Mouse (Mus musculus) layer of hippocampus, postnatal 10 days (tissue): ENCODE results near the gene Gm43951. TPM values are rescaled to one million over a fixed set of nuclear protein-coding genes. Genes with fewer than 3 reads are reported as not detected.
"Not testable (repeated sequence)": the region's sequence is repeated elsewhere in the genome, so short reads cannot be mapped to it uniquely, and the experiment has no call there.

Experiments
- DNase-seq, 2 experiments: peaks; one replicate each; pipeline ENCODE4 v3.0.0; 2021; ENCODE audit warnings: low spot score in 2 of 2
- total RNA-seq, 2 experiments: library from RNA; stranded (reverse); gene quantifications; 2 replicates each; pipeline ENCODE4 v1.2.3; 2021

The Gm43951 gene
- total RNA-seq, 2 experiments from 2014 or later: 11.2 to 14.3 TPM

DNA sequence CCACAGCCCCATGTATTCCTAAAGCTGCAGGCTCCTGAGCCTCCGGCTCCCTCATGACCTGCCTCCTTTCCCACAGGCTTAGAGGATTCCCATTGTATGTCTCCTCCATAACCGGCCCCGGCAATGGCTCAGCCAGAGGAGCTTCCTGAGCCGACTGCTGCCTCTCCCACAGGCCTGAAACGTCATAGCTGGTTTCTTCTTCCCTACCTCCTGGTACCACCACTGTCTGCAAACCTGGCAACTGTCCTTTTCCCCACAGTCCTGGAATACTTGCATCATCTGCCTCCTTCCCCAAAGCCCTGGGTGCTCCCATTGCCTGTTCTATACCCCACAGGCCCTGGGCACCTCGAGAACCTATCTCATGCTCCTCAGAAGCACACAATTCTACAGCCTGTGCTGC is 1.4 kb downstream of the Gm43951 start:
- no peak for DNase-seq

- DNase-seq: no peak
Observed at GRCm38 (mm10) chr11:72203440-72203839, 3.2 kb downstream of the Gm43951 start.

DNA sequence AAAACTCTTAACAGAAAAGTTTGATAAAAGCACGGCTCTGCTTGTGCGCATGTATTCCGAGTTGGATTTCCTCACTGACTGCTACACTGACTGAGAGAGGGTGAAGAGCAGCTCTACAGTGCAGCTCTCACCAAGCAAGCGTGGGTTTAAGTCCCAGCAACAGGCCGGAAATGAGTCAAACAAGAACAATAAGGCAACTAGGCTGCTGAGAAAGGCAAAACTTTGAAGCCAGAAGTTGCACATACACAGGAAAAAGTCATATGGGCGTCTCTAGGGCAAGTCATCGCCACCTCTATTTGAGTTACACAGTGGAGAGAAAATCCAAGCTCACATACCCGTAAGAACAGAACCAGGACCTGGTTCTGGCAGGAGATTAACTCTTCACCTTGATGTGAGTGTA is 10.1 kb downstream of the Gm43951 start:
- no peak for DNase-seq

- no peak for DNase-seq
Observed at GRCm38 (mm10) chr11:72194259-72194658, 12.4 kb downstream of the Gm43951 start.

- DNase-seq: no peak
Observed at GRCm38 (mm10) chr11:72190857-72191256, 15.8 kb downstream of the Gm43951 start.

GRCm38 (mm10) chr11:72184252-72184651 is 22.4 kb downstream of the Gm43951 start:
- DNase-seq: no peak

DNA sequence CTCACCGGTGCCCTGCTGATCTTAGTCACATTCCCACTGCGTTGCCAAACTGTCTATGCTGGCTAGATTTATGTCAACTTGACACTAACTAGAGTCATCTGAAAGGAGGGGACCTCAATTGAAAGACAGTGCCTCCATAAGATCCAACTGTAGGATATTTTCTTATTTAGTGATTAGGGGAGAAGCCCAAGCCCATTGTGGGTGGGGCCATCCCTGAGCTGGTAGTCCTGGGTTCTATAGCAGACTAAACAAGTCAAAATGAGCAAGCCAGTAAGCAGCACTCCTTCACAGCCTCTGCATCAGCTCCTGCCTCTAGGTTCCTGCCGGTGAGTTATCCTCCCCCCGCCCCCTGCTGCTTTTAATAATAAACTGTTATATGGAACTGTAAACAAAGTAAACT is 25.5 kb downstream of the Gm43951 start:
- no peak for DNase-seq

DNA sequence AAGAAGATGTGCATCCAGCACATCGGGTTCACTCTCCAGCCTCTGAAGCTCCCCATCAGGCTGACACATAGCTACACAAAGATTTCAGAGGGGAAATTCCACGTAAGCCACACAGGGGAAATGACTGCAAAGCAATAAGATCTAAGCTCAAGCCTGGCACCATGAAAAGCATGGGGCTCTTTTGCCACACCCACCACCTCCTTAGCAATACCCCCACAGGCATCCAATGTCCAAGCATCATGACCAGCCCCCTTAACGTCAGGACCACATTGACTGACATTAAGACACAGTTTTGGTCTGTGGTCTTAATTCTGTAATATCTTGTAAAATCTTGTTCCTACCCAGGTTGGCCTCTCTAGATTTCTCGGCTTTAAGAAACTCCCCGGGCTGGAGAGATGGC is 26.1 kb downstream of the Gm43951 start:
- no peak for DNase-seq

- DNase-seq: no peak
Observed at GRCm38 (mm10) chr11:72176553-72176952, 30.1 kb downstream of the Gm43951 start.

DNA sequence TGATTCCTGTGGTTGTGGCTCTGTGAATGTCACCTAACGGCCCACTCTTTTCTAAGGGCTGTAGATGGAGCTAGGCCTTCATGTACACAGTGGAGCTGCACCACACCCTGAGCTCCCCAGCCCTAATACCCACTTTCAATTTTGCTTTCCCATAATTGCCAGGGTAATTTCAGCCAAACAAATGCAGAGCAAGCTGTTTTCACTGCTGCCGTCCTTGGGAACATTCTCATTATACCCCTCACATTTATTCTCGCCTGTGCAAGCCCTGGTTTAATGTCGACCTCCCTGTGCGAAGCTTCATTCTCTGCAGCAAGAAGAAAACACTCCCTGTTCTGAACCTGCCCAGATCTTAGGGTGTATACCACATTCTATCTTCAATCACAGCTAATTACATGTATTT is 30.7 kb downstream of the Gm43951 start:
- DNase-seq: no peak

- no peak for DNase-seq
Observed at GRCm38 (mm10) chr11:72174721-72175120, 31.9 kb downstream of the Gm43951 start.

DNA sequence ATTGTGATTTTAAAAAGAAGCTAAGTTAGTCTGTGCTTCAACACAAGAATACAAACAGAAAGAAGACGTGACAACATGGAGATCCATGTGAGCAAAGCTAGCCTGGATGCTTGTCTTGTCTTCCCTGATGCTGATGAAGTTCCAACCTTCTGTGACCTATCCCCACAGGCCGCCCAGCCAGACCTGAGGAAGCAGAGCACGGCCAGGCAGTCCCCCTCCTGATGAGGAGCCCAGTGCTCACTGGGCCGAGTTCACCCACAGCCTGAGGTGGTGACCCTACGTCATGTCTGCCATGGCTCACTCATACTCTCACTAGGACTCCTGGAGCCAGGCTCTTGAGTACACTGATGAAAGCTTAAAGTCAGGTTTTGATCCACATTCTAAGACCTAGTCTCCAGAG is 33.1 kb downstream of the Gm43951 start:
- no peak for DNase-seq

GRCm38 (mm10) chr11:72171906-72172305 is 34.7 kb downstream of the Gm43951 start:
- not testable (repeated sequence) for DNase-seq

DNA sequence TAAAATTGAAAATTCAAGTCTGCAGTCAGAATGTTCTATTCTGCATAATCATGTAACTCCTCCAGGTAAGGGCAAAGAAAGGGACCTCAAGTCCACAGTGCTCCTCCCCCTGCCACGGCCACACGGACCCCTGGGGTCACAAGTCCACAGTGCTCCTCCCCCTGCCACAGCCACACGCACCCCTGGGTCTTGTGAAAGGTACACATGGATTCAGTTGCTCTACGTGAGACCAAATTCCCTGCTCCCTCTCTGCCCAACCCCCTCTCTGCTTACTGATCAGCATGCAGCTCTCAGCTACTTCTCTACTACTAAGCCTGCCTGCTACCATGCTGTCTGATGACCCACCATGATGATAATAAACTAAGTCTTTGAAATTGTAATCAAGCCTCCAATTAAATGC is 36.8 kb downstream of the Gm43951 start:
- DNase-seq: no peak

DNA sequence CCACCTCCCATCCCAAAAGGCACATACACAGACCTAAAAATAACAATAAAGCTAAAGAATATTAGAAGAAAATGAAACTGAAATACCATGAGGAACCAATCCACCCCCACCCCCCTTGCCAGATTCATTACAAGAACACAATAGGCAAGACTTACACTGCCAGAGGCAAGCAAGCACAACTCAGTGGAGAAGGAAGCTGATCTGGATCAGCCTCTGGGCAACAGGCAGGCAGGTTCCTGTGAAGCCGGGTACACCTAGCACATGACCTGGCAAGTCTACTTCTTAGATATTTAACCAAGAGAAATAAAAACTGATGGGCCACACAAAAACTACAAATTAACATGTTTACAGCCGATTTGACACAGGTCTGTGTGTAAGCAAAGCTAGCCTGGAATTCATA is 43.4 kb downstream of the Gm43951 start:
- no peak for DNase-seq

- no peak for DNase-seq
Observed at GRCm38 (mm10) chr11:72156624-72157023, 50.0 kb downstream of the Gm43951 start.

DNA sequence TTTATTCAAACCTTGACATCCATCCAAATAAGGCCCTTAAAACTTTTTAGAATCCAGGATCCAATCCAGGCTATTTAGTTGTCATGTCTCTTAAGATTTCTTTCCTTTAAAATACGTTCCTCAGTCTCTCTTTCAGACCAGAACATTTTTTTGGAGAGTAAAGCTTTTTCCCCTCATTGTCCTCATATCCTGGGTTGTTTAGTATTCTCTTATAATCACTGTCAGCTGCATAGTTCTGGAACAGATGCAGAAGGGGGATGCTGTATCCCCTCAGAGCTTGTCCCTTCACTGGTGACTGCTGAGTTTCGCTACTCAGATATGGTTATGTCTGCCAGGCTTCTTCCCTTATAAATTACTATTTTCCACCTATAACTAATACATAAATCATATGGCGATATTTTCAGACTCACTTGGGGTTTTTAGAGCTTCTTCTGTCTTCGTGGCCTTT is 50.6 kb downstream of the Gm43951 start:
- DNase-seq: no peak

GRCm38 (mm10) chr11:72155186-72155980 is 51.3 kb downstream of the Gm43951 start:
- peak; percentile 41 to 56 for DNase-seq

Other genes with a start within 250 kb of the Gm43951 start
- gene Aipl1, start 169.3 kb downstream of the Gm43951 start, total RNA-seq: not detected
- gene Pimreg, start 164.8 kb downstream of the Gm43951 start, total RNA-seq: 1 to 10 TPM; 3.6 to 3.7 TPM
- 10 to 100 TPM; 17.5 to 17.8 TPM for gene Pitpnm3, start 71.1 kb downstream of the Gm43951 start, total RNA-seq
- gene 4933427D14Rik, start 619 bp upstream of the Gm43951 start, total RNA-seq: 10 to 100 TPM; 23.4 to 24.3 TPM
- 10 to 100 TPM; 55.1 to 56.5 TPM for gene Txndc17, start 707 bp upstream of the Gm43951 start, total RNA-seq
- 10 to 100 TPM; 14.3 to 15.8 TPM for gene Med31, start 8.8 kb upstream of the Gm43951 start, total RNA-seq
- 10 to 100 TPM; 13.0 to 17.8 TPM for gene Slc13a5, start 60.4 kb upstream of the Gm43951 start, total RNA-seq
- 1 to 10 TPM; 1.9 to 2.5 TPM for gene Xaf1, start 94.8 kb upstream of the Gm43951 start, total RNA-seq
- not detected for gene Fbxo39, start 107.6 kb upstream of the Gm43951 start, total RNA-seq
- gene Tekt1, start 155.6 kb upstream of the Gm43951 start, total RNA-seq: 1 to 10 TPM; 2.5 to 4.7 TPM
- 1 to 10 TPM; 4.5 to 5.0 TPM for gene Smtnl2, start 204.9 kb upstream of the Gm43951 start, total RNA-seq
- gene Ggt6, start 228.7 kb upstream of the Gm43951 start, total RNA-seq: not detected
- gene Mybbp1a, start 234.5 kb upstream of the Gm43951 start, total RNA-seq: 10 to 100 TPM; 50.2 to 55.0 TPM